Mouse (Mus musculus) retina, postnatal 1 day (tissue): ENCODE data around the gene Mindy3.

Experiments used
- DNase-seq: peaks from one replicate; pipeline ENCODE4 v3.0.0-alpha.2; 2012

Mindy3 gene

DNA sequence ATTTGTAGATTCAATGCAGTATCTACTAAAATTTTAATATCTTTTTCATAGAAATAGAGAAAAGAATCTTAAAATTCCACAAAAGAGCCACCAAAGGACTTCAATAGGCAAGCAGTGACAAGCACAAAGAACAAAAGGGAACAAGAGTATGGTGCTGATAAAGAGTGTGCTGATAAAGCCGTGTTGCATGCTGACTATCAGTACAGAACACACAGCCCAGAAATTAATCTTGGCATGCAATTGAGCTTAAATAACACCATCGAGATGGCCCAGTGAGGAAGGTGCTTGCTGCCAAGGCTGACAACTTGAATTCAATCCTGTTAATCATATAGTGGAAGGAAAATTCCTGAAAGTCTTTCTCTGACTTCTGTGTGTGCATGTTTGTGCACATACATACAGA is 50.8 kb downstream of the Mindy3 start:
- DNase-seq, result no peak

DNA sequence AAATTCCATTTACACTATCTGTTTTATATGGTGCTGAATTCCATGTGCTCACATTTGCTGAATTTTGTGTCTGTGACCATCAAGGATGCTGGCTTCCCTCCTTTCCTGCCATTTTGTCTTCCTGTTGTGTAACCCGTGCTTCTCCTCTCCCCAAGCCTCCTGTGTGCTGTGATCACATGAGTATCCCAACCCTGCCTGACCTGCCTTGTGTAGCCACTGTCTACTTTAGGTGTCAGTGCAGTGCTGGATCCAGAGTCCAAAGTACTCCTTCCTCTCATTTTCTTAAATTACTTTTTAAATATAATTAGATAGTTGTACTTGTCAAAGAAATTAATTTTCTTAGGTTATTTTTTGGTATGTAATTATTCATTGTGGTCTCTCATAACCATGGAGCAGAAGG is 51.3 kb downstream of the Mindy3 start:
- DNase-seq, result no peak

DNA sequence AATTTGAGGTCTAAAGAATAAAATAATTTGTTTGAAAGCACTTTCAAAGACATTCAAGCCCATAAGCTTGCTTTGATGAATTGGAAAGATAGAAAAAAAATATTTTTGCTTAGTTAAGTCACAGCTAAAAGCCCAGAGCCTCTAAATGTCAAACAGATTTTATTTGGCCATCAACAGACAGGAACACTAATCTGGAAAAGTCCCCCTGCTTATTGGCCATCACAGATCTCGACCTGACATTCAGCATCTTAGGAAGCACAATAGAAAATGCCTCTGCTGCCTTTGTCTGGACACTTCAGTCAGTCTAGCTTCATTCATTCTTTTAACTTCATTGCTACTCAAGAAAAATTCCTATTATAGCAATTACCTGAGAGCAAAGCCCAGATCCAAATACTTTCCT is 58.0 kb downstream of the Mindy3 start:
- no peak for DNase-seq

DNA sequence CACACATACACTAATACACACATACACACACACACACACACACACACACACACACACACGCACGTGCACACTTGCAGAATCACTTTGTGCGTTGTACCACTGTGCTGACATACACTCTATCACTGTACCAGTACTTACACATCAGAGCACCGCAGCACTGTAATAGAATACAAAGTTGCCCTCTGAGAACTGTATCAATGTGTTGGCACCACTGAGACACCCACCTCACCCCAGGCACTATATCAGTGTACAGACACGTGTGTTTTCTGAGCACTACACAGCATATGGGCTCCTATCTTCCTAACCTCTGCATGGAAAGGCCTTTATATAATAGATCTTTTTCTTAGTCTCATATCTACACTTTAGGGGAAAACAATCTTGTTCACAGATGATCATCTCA is 64.4 kb downstream of the Mindy3 start:
- no peak for DNase-seq

DNA sequence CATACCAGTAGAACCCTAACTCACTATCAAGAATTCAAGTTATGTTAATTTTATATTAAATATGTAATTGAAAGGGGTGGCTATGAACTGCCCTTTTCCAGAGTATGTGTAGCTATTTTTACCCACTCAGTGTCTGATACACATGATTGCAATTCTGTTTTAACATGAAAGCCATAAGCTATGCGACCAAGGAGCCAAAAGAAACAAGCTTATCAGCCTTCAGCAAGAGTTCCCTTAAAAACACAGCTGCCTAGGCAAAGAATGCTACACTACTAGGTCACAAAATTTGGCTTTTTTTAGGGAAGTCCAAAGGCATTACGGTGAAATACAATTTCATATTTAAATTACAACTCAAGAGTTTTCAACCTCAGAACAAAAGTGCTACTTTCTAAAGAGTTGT is 70.4 kb downstream of the Mindy3 start:
- no peak for DNase-seq

DNA sequence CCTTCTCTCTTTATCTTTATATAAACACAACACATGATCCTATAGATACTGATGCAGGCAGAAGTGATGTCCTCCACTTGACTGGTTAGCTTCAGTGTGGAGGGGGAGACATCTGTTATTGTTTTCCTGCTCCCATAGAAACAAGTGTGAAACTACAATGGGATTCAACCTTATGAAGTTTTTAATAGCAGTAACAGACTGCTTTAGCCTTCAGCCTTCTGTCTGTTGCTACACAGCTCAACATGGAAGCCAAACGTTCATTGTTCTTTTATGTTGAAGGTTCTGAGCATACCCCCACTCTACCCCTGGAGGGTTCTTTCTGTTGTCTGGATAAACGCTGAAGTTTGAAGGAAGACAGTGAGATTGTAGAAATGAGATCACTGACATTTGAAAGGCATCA is 87.3 kb downstream of the Mindy3 start:
- no peak for DNase-seq

DNA sequence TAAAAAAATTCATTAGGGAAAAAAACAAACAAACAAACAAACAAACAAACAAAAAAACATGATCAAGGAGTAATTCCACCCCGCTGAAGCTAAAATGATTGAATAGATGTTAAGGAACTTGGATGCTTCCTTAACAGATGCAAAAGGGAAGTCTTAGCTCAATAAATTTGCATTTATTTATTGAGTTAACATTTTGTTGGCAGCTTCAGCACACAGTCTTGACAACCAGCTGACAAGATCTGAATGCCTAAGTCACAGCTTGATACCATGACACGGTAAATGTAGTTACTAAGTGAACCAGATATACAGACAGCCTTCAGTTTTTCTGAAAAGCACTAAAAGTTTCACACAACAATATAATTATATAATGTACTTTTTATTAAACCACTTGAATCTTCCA is 89.7 kb downstream of the Mindy3 start:
- DNase-seq, result no peak

DNA sequence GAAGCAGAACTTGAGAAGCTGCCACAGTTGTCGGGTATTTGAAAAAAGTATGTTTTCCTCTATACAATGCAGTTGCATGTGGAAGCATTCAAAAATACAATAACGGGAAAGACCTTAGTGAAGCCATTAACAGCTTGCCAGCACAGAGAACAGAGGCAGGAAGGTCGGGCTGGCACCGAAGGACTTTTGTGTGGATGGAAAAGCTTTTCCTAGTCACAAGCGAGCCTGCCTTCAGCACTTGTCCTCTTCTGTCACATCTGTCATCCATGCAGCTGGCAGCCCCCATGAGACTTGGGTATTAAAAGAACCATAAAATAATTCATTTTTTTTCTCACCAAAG is 90.2 kb downstream of the Mindy3 start:
- DNase-seq, result no peak

DNA sequence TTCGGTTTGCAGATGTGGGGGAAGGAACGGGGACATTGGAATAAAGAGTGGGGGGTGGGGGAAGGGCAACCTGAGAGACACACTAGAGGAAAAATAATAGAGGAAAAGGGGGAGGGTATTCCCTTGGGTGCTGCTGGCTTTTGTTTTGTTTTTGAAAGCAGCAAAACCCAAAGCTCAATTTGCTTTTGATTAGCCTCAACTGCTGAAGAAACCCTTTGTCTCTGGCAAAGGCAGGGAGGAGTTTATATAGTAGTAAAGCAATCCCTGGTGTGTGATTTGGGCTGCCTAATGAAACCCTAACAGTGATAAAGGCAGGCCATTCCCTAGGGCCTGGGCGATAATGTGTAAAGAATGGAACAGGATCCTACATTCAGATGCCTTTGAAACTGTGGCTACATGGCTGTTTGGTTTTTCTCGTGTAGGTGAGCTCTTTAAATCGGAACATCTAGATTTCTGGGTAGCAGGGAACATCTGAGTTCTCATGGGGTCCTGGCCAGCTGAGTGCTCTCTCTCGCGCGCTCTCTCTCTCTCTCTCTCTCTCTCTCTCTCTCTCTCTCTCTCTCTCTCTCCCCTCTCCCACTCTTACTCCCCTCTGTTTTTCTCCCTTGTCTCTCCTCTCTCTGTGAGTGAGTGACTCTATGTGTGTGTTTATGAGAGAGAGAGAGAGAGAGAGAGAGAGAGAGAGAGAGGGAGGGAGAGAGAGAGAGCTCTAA is 90.8 kb downstream of the Mindy3 start:
- DNase-seq, result peak; percentile 43

DNA sequence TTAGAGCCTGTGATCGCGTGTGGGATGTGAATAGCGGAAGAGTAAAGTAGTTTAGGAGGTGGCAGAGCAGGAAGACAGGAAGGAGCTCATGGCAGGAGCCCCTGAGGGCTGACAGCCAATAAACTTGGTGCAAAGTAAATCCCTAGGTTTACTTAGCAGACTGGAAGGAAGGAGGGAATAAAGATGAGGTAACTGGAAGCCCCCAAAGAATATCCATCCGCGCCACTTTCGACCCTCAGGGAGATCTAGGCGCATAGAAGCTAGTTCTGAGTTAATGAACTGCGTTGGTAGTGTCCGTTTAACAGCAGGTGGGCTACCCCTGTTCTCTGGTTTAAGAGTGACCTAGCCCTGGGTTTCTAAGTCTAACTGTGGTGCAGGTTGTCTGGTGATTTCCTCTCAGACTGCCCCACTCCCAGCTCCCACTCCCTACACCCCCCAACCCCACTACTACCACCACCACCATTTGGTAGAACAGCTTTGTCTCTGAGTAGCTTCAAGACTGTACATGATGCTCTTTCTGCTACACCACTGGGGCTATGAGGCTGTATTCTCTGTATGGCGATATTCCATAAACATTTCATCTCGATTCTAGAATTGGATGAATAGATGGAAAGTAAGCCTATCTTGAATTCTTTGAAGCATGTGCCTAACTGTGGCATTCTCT is 91.4 kb downstream of the Mindy3 start:
- peak; percentile 55 for DNase-seq

DNA sequence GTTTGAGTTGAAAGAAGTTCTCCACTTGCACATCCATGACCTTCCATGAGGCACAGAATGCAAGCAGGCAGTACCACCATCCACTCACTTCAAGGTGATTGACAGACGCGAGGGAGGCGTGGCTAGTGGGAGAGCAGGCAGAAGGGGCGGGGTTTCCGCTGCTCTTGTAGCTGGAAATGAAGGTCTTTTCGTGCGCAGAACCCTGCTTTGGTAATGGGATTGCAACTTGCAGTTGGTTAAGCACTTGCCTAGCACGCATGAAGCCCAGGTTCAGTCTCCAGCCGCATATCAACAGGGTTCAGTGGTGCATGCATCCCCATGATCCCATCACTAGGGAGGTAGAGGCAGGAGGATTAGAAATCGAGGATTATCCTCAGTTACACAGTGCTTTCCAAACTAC is 92.1 kb downstream of the Mindy3 start:
- peak; percentile 81 for DNase-seq

DNA sequence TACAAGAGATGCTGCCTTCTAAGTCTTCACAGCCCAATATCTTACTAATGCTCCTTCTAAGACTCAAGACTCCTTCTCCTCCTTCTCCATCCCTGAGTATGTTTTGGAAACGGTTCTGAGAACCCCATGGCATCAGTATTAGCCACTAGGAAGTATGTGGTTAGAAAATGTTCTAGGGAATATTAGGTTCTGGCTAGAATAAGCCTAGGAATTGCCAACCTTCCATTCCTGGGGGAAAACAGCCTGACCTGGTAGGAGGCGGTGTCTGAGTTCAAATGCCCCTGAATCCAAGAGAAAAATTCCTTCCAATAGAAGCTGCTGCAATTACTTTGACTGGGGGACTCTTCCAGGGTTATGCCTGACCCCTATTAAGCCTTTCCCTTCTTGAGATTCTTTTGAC is 93.4 kb downstream of the Mindy3 start:
- no peak for DNase-seq

DNA sequence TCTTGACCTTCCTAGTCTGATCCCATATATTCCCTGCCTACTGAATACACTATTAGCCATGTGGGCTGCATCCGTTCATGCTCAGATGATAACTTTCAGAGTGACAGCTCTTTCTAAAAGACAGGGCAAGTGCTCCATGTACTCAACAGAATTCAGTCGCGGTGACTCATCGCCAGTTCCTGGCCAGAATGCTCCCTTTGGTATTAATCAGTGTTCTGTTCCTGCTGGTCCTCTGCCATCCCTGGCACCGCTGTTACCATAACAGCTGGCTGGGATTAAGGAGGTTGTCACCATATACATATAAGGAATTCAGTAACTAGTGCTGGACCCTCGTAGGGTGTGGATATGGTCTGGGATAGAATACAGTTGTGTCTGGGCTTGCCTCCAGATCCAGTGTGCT is 93.9 kb downstream of the Mindy3 start:
- DNase-seq, result no peak

DNA sequence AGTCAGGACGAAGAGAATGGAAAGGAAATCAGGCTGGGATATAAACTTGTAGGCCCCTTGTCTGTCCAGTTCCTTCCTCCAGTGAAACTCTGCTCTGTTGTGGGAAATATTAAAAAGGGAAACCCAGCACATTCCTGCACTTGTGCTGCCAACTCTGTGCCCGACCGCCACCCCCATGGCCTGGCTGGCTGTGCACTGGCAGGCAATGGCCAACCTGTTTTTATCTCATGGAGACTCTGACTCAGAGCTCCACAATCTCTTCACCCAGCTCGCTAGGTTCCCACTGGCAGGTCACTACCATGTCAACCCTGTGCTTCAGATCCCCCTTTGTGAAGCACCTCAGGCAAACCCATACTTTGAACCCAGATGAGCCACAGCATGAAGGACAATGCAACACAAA is 98.4 kb downstream of the Mindy3 start:
- DNase-seq, result no peak

DNA sequence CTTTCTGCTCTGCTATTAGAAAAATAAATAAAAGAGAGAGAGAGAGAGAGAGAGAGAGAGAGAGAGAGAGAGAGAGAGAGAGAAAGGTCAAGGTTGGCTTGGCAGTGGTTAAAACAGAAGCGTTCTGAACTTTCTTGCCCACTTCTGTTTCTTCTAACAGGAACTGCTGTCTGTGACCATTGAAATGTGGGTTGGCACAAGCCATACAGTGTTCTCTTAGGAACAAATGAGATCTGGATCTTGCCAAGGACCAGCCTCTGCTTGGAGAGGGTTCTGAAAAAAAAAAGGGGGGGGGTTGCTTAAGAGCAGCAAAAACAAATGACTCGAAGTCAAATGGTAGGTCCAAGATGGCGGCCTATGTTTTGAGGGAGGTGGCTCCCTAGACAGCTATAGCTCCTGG is 100.6 kb downstream of the Mindy3 start:
- no peak for DNase-seq

DNA sequence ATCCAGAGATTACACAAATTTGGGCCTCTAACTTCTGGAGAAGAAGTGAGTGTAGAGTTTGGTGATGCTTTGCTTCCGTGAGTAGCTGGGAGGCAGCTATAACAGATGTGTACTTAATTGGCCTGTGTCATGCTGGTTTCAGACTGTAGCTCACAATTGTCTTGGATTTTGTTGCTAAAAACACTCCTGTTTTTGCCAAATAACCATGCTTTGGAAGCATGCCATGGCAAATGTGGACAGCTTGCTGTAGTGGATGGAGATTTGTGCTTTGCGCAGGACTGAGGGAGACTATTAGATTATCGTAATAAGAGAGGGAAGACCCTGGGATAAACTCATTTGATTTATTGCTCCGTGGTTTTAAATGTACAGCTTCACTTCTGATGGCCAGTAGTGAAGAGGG is 101.2 kb downstream of the Mindy3 start:
- no peak for DNase-seq

DNA sequence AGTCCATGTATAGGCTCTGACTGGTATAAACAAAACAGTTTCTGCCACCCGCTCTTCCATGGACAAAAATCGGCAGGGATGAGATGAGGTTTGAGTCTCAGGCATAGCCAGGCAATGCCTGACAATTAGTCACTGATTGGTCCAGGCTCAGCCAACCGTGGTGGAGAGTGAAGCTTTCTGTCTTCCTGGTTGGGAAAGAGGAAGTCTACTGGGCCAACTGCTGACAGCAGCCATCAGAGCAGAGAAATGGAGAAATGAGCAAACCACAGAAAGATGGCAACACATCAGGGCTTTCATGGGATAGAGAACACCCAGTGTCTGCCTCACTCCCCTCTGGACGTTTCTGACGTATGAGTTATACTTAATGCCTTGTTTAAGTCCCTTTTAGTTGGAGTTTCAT is 101.9 kb downstream of the Mindy3 start:
- DNase-seq, result no peak

DNA sequence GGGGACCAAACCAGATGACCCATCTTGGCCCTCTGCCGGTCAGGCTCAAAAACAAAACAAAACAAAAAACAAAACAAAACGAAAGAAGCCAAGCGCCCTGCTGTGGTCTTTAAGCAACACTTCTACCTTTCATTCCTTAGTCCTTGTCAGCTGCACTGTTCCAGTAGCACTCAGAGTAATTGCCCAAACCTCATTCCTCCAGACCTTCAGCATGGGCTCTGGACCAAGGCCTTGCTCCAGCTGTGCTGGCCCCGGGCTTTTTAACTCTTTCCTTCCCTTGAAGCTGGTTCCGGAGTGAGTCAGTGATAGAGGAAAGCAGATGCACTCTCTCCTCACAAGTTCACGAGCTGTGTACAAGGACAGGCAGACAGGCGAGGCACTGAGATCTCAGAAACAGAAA is 102.9 kb downstream of the Mindy3 start:
- DNase-seq, result no peak

DNA sequence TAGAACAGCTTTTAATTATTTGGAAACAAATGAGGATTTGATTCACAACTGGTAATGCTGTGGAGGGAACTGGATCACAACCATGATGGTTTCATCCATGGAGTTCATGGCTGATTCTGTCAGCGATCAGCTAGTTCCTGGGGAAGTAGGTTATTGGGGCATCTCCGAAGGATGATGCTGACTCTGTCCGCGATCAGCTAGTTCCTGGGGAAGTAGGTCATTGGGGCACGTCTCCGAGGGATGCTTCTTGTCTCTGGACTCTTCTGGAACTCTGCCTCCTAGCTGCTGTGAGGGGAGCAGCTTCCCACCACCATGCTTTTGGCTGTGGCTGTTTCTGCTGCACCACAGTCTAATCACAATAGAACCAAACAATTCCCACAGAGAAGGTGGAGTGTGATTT is 105.2 kb downstream of the Mindy3 start:
- no peak for DNase-seq

DNA sequence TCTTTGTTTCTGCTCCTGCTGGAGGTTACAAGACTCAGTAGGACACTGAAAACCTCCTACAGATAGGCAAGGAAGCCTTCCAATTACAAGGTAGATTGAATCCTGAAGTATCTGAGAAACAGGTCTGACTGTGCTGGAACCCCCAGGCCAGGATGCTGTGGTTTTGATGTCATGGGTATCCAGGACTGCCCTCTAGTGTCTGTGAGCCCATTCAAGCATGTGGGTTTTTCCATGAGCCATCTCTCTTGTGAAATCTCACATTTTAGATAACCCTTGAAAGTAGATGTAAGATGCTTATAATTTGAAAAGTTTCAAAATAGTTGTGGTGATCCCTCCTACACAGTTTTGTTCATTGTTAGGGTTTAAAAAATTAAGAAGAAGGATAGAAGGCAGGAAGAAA is 110.8 kb downstream of the Mindy3 start:
- no peak for DNase-seq

DNA sequence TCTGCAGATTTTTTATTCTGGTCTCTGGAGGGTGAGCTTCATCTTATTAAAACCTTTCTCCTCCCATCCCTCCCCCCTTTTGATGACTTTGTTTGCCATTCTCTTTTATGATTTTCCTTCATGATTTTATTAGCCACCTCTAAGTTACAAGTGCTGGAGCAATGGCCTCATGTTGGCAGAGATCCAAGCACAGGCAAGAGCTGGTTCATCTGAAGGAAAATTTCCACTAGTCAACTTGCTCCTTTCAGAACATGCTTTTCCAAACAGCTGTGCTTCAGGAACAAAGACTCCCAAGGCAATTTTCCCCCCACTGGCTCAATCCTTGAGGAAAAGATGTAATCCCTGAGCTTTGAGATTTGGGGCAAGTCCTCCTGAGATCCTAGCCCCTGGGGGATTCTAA is 112.0 kb downstream of the Mindy3 start:
- no peak for DNase-seq

DNA sequence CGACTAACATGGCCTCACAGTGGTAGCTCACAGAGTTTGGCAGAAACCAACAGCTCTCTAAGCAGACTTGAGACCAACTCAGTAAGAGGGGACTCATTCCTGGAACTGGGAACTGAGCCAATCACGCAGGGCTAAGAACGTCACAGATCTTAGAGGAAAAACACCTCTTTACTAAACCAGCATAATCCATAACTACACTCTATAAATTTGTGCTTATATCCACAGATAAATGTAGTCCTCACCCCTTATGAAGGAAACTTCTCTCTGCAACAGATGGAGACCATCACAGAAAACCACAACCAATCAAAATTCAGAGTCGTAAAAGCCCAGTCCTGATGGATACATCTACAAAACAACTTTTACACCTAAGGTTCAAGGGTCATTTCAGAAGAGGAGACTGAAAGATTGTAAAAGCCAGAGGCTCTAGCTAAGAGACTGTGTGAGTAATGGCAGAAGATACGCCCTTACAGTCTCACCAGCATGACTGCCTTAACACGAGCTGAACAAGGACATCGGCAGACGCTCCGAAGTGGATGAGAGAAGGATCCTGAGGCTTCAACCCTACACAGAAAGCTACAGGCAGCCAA is 114.1 kb downstream of the Mindy3 start:
- DNase-seq, result no peak

DNA sequence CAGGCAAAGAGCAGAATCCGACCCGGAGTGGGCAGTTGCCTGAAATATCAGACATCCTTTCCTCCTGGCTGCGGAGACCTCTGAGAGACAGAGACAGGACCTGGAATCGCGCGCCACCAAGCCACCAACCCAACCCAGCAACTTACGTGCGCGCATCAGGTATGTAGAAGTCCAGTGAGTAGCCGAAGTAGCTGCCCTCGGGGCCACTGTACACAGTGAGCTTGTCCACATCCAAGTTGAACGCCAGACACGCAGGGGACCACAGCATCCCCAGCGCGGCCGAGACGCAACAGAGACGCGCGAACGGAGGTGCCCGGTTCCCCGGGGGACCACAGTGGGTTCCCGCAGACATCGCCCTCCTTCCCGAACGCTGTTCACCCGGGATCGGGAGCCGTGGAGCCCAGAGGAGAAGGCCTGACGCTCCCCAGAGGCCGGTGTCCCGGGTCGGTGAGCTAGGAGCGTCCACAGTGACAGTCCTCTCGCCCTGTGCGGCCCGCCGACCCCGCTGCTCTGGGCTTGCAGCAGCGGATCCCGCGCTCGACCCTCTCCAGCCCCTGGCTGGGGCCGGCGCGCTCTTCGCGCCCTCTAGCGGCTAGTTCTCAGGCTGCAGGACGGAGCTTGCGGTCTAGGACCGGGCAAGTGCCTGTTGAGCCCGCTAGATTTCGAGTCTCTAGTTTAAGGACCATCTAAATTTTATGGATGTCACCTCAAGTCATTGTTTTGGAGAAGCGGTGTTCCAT is 117.7 kb downstream of the Mindy3 start, which contains the start of gene Itga8:
Itga8 (minus strand) TSS at position 492 of the 740 bp plus-strand sequence.
- DNase-seq, result peak; percentile 86
